Mouse (Mus musculus) yolk sac, embryonic 10.5 days (tissue): ENCODE measurements at regions not wholly inside any gene's neighbourhood (a gene's known extent, or its start where the extent isn't known, plus 50 kb on each side); places are given as distances from the start of the nearest gene placed in this dataset.

Experiments
- DNase-seq: peaks from one replicate; pipeline ENCODE4 v3.0.0-alpha.2; 2017; ENCODE audit warnings: low spot score

GRCm38 (mm10) chr16:75487915-75488314 lies 97.9 kb downstream of the Lipi start:
- no peak for DNase-seq

- no peak for DNase-seq
Observed at GRCm38 (mm10) chr16:75483878-75484277, 102.0 kb downstream of the Lipi start.

GRCm38 (mm10) chr16:75465420-75465975 lies 120.4 kb downstream of the Lipi start:
- no peak for DNase-seq

GRCm38 (mm10) chr16:75462136-75462535 lies 123.7 kb downstream of the Lipi start:
- no peak for DNase-seq

GRCm38 (mm10) chr16:75446901-75447514 lies 138.9 kb downstream of the Lipi start:
- DNase-seq = peak; percentile 12

- no peak for DNase-seq
Observed at GRCm38 (mm10) chr16:75439296-75439695, 146.6 kb downstream of the Lipi start.

GRCm38 (mm10) chr16:75433227-75433626 lies 152.6 kb downstream of the Lipi start:
- DNase-seq = no peak

- no peak for DNase-seq
Observed at GRCm38 (mm10) chr16:75384526-75385222, 201.2 kb downstream of the Lipi start.

GRCm38 (mm10) chr16:75381191-75381590 lies 204.7 kb downstream of the Lipi start:
- no peak for DNase-seq

GRCm38 (mm10) chr16:75369700-75370099 lies 216.2 kb downstream of the Lipi start:
- no peak for DNase-seq

GRCm38 (mm10) chr16:75366727-75367126 lies 219.1 kb downstream of the Lipi start:
- no peak for DNase-seq

GRCm38 (mm10) chr16:75365361-75365994 lies 220.4 kb downstream of the Lipi start:
- no peak for DNase-seq

- DNase-seq = no peak
Observed at GRCm38 (mm10) chr16:75362095-75362494, 223.8 kb downstream of the Lipi start.

- DNase-seq = no peak
Observed at GRCm38 (mm10) chr16:75360791-75361190, 225.1 kb downstream of the Lipi start.

- no peak for DNase-seq
Observed at GRCm38 (mm10) chr16:75353394-75353793, 232.5 kb downstream of the Lipi start.

GRCm38 (mm10) chr16:75344201-75344927 lies 241.5 kb downstream of the Lipi start:
- no peak for DNase-seq

GRCm38 (mm10) chr16:75343028-75343901 lies 242.6 kb downstream of the Lipi start:
- no peak for DNase-seq

GRCm38 (mm10) chr16:75334228-75334627 lies 251.6 kb downstream of the Lipi start:
- DNase-seq = no peak

- no peak for DNase-seq
Observed at GRCm38 (mm10) chr16:75333750-75334149, 252.1 kb downstream of the Lipi start.

- DNase-seq = no peak
Observed at GRCm38 (mm10) chr16:75332853-75333252, 253.0 kb downstream of the Lipi start.

- no peak for DNase-seq
Observed at GRCm38 (mm10) chr16:75325296-75325695, 260.6 kb downstream of the Lipi start.
